Mouse (Mus musculus) embryonic facial prominence, embryonic 15.5 days (tissue): Measurements from ENCODE around the gene 1700020L24Rik. TPM values are rescaled to one million over a fixed set of nuclear protein-coding genes. Genes with fewer than 3 reads are reported as not detected.

Source experiments
- ATAC-seq: fragments of 200-750 bp; cut with Nextera tagmentation; 2 replicates; pipeline ENCODE4 v1.8.0; 2017; ENCODE audit warnings: low read depth, moderate TSS enrichment; ENCODE audit not compliant: insufficient number of reproducible peaks, low FRiP score, low TSS enrichment
- H3K27ac ChIP-seq: fragments of 300-500 bp; sonication (generic); replicated peaks from 2 replicates; pipeline ENCODE4 v1.5.1; 2015; ENCODE audit warnings: mild to moderate bottlenecking, inconsistent platforms
- H3K27me3 ChIP-seq: fragments of 300-500 bp; sonication (generic); 2 replicates; pipeline ENCODE4 v1.6.1; 2015; ENCODE audit warnings: inconsistent platforms
- H3K36me3 ChIP-seq: fragments of 300-500 bp; sonication (generic); 2 replicates; pipeline ENCODE4 v1.6.1; 2015; ENCODE audit warnings: mild to moderate bottlenecking, inconsistent platforms
- H3K4me1 ChIP-seq: fragments of 300-500 bp; sonication (generic); 2 replicates; pipeline ENCODE4 v1.6.1; 2015; ENCODE audit warnings: inconsistent platforms
- H3K4me2 ChIP-seq: fragments of 300-500 bp; sonication (generic); replicated peaks from 2 replicates; pipeline ENCODE4 v1.6.1; 2015; ENCODE audit warnings: mild to moderate bottlenecking, inconsistent platforms
- H3K4me3 ChIP-seq: fragments of 300-500 bp; sonication (generic); replicated peaks from 2 replicates; pipeline ENCODE4 v1.5.1; 2015; ENCODE audit warnings: mild to moderate bottlenecking, inconsistent platforms
- H3K9ac ChIP-seq: fragments of 300-500 bp; sonication (generic); 2 replicates; pipeline ENCODE4 v1.6.1; 2015; ENCODE audit warnings: inconsistent platforms
- H3K9me3 ChIP-seq: fragments of 300-500 bp; sonication (generic); replicated peaks from 2 replicates; pipeline ENCODE4 v1.6.1; 2016; ENCODE audit warnings: inconsistent platforms
- WGBS: fragments of 180-500 bp; shearing (Covaris S2); methylation state at CpG from one replicate; pipeline ENCODE4 v1.1.7; 2015; 5-methylcytosine and 5-hydroxymethylcytosine counted together
- polyA plus RNA-seq: library from polyadenylated mRNA; unstranded; fragments of >200 nt; fragmentation: Nextera tagmentation; extraction: Ambion mirVana; gene quantifications from 2 replicates; pipeline ENCODE4 v1.2.1, GENCODE M21; 2015

1700020L24Rik gene
- polyA plus RNA-seq, 1 experiment from 2014 or later = 0.57 TPM

DNA sequence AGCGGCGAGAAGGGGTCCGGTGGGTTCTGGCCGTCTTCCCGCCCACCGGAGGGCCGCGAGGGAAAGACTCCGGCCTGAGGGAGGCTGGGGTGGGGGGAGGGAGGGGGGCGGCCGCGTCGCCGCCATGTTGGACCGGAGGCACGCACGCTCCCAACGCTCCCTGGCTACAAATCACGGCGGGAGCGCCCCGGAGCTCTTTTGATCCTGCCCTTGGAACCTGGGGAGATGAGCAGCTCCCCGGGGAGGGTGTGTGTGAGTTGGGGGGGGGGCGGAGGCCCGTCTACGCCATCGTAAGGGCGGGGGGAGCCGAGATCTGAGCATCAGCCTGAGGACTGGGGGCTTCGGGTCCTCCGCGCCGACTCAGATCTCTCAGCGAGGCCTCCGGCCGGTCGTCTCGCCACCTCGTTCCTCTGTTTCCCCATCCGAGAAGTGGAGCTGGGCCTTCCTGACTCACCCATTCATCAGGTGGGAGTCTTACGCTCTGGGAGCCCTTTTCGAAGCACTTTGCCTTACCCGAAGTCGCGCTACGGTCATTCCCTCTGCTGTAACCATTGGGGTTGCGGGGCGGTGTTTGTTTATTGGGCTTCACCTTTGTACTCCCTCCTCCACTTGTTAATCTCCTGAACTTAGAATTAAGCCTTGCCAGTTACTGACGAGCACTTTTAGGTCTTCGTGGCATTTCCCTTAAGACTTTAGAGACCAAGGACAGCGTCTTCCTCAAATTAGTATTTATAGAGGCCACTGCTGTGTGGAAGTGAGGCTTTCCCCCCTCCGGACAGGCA, 35.9 kb downstream of the 1700020L24Rik start:
- peaks cover 12% of the 10 kb centered on the region; the same call in 1 of the 2 replicates for H3K36me3 ChIP-seq
- no peaks in the 10 kb centered on the region for H3K27me3 ChIP-seq
- H3K9ac ChIP-seq = peak overlapping the region; percentile 92
- under 1% methylated on average over 47 of the region's 52 CpGs for WGBS
- peak overlapping the region; percentile 96 for H3K27ac ChIP-seq
- peaks cover 20% of the 10 kb centered on the region for H3K4me1 ChIP-seq
- peak overlapping the region; percentile 92 for H3K4me3 ChIP-seq
- H3K9me3 ChIP-seq = no peaks in the 10 kb centered on the region
- peak overlapping the region; percentile 72 for H3K4me2 ChIP-seq
- peak; percentile 82 for ATAC-seq

Other genes starting within 250 kb of the 1700020L24Rik start
- gene Slfn3, start 246.3 kb upstream of the 1700020L24Rik start, polyA plus RNA-seq = 1.5 and 2.1 TPM in 2 replicates
- 0.05 and 0.14 TPM in 2 replicates for gene Slfn14, start 151.0 kb upstream of the 1700020L24Rik start, polyA plus RNA-seq
- gene Ap2b1, start 138.7 kb upstream of the 1700020L24Rik start, polyA plus RNA-seq = 47.3 and 53.9 TPM in 2 replicates
- 14.1 and 14.4 TPM in 2 replicates for gene Pex12, start 135.1 kb upstream of the 1700020L24Rik start, polyA plus RNA-seq
- 3.2 and 3.9 TPM in 2 replicates for gene Rasl10b, start 28.5 kb upstream of the 1700020L24Rik start, polyA plus RNA-seq
- 0.64 and 0.91 TPM in 2 replicates for gene Gas2l2, start 8.2 kb upstream of the 1700020L24Rik start, polyA plus RNA-seq
- 2.6 and 3.2 TPM in 2 replicates for gene Mmp28, start 25.4 kb downstream of the 1700020L24Rik start, polyA plus RNA-seq
- 11.1 and 13.5 TPM in 2 replicates for gene Taf15, start 35.4 kb downstream of the 1700020L24Rik start, polyA plus RNA-seq
- gene Heatr9, start 84.5 kb downstream of the 1700020L24Rik start, polyA plus RNA-seq = not detected in 2 replicates
- 0.35 and 0.70 TPM in 2 replicates for gene Ccl5, start 92.8 kb downstream of the 1700020L24Rik start, polyA plus RNA-seq
- 7.6 and 8.5 TPM in 2 replicates for gene Ccl9, start 141.0 kb downstream of the 1700020L24Rik start, polyA plus RNA-seq
- gene Ccl6, start 155.4 kb downstream of the 1700020L24Rik start, polyA plus RNA-seq = 5.1 and 5.3 TPM in 2 replicates
- gene Rpl9-ps1, start 207.9 kb downstream of the 1700020L24Rik start, polyA plus RNA-seq = not detected in 2 replicates
- 0.96 and 1.1 TPM in 2 replicates for gene Ccl3, start 211.7 kb downstream of the 1700020L24Rik start, polyA plus RNA-seq
- gene Ccl4, start 224.9 kb downstream of the 1700020L24Rik start, polyA plus RNA-seq = 0.44 and 0.63 TPM in 2 replicates